Mouse (Mus musculus) cerebellum, postnatal 10 days (tissue): ENCODE data around the gene Col3a1.

Source experiments
- DNase-seq, 2 experiments: peaks; one replicate each; pipeline ENCODE4 v3.0.0; 2021; ENCODE audit warnings: mixed read lengths in 2 of 2

The Col3a1 gene

DNA sequence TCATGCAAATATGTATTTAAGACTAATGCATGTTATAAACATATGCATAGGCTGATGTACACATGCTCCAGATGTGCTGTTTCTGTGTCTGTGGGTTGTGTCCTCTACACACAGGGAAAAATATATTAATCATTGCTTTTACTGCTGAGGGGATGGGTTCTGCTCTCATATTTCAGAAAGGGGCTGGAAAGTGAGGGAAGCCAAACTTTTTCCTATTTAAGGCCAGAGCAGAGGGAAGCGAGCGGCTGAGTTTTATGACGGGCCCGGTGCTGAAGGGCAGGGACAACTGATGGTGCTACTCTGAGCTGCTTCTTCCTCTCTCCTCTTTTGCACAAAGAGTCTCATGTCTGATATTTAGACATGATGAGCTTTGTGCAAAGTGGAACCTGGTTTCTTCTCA is at the start of gene Col3a1:
Gene Col3a1 (plus strand): TSS at position 151 of the 400 bp plus-strand sequence.
- no peak for DNase-seq

DNA sequence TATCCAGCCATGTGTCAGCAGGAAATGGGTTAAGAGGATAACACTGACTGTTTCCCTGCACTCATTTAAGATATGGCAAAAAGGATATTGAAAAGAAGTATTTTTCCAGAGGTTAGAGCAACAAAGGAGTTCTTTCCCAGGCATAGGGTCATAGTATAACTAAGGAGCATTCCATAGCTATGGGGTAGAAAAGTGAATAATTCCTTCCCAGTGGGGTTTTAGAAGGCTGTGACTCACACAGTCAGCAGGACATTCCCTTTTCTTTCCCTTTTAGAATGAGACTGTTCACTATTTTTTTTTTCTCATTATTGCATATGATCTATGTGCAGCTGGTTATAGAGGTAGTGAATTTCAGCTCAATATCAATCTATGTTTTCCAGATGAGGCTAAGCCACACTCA is 41.9 kb upstream of the Col3a1 start:
- DNase-seq: no peak

DNA sequence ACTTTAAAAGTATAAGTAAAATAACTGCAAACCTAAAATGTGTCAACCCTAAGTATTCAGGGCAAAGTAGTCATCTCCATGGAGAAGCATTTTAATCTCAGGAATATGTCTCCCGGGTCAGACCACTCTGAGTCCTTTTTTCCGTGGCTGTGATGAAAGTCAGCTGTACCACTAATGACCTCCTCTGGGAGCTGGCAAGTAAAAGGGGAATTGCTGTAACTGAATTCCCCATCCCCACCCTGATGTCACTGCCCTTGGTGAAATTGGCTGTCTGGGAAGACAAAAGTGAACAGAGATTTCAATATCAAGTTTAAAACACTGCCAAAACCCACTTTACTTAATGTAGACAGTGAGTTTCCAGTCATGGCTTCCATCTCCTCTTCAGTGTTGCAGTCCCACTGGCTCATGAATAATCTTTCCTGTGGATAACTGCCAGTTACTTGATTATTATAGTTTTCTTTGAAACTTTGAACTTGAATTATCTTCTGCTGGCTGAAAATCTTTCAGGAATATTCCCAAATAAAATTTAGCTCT is 35.3 kb upstream of the Col3a1 start:
- no peak for DNase-seq

DNA sequence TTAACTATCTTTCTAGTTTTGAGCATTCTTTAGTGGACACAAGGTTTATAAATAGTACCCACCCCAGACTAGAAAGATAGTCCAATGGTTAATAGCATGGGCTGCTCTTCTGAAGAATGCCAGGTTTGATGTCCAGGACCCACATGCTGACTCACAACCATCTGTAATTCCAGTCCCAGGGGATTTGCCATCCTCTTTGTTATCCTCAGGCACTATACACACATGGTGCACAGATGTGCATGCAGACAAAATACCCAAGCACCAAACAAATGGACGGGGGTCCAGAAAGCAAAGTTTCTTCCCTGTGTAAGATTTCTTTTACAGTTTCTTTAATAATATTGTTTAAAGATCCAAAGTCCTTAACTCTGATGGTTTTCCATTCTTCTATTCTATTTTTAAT is 23.4 kb upstream of the Col3a1 start:
- DNase-seq: no peak

DNA sequence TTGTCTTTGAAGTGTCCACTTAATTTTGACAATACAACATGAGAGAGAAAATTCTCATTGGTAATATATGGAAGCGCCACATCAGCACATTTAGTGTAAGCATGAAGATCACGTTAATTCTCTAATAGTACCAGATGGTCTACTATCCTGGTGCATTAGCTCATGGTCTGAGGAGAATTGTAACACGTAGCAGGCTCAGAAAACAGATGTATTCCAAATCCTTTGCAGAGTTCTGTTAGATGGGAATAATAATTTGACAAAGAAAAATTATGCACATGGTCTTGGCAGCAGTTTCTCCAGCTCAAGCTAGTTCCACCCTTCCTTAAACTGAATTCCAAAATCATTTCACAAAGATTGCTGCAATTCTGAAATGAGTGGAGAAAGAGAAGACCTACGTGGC is 21.3 kb upstream of the Col3a1 start:
- no peak for DNase-seq

DNA sequence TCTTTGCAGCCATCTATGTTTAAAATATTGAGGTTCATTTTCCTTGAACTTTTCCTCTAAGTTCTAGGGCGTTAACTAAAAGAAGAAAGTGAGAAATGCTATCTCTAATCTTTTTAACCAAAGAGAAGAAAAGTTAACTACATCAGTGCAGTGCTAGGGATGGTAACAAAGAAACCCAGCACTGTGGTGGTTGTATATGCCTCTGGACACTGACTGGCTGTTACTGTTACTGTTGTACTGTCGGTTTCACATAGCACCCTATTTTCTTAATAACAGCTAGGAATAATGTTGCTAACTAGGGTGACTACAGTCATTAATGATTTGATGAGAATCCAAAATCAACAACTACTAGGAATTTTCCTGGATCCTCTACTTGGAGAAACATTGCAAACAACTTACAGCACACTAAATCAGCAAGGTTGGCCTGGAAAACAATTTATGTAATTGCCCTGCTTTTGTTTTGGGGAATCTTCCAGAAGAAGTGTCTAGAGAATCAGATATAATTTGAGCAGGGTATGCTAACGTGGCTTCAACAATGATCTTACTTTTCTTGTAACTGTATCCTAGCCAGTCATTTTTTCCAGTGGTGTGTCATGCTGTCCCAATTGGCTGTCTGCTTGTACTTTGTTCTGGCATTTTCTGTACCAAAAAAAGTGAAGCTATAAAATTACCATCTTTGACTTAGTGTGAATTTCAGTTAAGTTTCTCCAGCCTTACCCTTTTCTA is 11.8 kb upstream of the Col3a1 start:
- DNase-seq: no peak

DNA sequence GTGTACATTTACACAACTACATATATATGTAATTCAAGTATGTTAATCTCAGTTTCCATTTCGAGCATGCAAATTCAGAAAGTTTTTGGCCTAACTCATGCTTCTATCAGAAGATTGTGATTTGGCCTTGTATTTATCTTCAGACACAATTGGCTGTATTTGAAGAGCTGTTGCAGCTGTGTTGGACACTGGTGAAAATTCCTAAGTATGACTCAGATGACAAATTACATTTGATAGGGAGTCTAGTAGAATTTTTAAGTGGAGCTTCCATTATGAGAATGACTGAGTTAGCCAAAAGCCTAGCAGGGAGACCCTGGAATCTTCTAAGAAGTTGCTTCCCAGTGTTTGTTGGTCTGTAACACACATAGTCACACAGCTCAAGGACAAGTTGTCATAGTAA is 7.1 kb upstream of the Col3a1 start:
- DNase-seq: no peak

DNA sequence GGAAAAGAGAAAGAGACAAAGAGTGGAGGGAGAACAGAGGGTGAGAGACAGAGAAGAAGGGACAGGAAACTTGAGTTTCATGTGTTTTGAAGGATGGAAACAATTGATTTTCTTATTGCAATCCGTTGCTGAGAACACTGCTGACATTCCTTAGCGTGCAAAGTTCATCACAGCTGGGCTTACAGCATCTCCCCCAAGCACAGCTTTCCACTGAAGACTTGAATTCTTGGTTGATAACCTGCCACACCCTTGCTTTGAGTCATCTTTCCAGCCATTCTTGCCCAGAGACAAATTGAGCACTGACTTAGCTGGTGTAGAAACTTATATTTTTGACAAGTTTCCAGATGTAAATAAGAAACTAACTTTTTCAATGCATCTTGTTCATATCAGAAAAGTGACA is 2.3 kb upstream of the Col3a1 start:
- DNase-seq: no peak

DNA sequence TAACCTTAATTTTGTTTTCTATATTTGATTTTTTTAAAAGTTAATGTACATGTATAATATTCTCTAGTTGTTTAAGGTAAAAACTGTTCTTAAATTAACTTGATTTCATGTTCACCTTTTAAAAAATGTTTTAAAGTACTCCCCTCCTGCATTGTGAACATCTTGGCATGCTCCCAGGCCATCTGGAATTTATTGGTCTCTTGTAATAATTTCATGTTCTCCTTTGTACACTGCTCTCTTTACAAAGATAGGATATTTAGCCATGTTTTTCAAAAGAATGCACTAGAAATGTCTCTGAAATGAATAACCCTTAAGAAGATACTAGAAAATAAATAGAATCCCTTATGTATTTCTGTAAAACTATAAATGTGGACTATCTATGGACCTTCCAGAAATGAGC is 624 bp downstream of the Col3a1 start:
- peak; percentile 29 to 30 for DNase-seq

DNA sequence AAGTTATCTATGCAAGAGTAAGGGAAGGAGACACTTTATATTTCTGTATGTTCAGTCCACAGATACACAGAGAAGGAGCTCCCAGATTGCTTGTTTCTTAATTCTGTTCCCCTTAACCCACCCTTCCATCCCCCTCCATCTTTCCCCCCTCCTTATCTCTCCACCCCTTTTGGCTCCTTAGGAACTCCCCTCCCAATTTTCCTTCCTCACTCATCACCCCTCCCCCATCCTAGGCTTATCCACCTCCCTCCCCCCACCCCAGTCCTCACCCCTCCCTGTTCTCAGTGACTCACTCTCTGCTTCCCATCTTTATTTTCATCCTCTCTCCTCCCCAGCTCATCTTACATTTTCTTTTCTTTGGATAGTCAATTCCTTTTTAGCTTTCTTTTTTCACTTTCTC is 1.5 kb downstream of the Col3a1 start:
- peak; percentile 3 to 6 for DNase-seq

DNA sequence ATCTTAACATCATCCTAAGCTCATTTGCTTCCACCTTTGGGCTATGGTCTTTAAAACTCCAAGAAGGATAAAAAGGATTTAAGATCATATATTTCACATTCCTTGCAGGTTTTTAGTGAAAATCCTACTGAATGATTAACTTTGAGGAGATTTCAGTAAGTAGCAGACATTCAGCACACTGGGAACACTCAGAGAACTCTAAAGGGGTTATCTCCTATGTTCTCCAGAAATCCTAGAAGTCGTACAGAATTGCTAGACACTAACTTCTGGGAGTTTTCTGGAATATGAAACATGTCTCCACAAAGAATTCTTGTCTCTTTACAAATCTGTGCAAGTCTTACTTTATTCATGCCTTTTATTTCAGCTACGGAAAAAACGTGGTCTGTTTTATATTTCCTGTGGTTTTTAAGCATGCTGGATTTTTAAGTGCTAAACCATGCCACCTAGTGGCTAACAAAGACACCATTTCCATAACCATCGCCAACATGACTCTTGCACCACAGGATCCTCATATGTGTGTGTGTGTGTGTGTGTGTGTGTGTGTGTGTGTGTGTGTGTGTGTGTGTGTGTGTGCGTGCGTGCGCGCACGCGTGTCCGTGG is 2.5 kb downstream of the Col3a1 start:
- peak; percentile 38 to 63 for DNase-seq

DNA sequence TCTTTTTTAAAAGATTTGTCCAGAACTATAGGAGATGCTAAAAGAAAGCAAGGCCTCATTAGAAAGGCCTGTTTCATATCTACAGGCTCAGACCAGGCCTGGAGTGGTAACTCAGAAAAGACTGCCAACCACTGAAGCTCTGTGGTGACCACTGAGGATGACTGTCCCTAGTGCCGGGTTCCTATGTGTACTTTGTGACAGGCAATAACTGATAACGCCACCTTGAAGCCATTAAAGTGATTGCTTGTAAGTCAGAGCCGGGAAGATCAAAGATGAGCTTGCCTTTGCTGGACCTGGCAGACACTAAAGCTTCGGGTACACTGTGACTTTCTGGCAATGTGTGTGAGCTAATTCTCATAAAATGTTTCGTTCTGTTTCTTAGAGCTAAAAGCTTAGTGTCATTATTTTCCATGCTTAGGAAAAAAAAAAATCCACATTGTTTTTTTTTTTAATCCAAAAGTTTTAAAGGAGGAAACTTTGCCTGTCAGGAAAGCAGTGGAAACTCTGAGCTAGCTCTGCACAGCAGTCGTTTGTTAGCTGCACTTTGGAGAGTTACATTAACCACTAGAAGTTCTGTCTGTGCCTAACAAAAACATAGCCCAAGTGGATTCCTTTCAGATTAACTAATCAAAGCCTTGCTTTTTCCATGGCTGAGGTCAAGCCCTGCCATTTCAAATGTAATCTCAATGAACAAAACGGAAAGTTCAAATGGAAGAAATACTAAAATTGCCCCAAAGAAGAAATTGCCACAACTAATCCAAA is 4.6 kb downstream of the Col3a1 start:
- DNase-seq: no peak

DNA sequence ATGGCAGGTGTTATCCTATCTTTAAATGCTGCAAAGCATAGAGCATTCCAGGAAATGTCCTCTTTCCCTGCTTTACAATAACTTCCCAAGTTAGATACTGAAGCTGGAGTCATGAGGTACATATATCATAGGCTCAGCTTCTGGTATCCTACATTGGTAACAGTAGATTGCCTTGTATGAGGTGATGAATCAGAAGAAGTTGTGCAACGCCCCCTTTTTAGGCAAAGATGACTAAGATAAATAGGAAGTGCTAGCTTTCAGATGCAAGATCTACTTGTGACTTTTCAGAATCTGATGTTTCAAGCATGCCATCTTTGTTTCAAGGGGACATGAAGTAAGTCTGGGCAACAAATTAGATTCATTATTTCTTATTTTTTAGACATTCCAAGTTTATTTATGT is 6.9 kb downstream of the Col3a1 start:
- DNase-seq: no peak

DNA sequence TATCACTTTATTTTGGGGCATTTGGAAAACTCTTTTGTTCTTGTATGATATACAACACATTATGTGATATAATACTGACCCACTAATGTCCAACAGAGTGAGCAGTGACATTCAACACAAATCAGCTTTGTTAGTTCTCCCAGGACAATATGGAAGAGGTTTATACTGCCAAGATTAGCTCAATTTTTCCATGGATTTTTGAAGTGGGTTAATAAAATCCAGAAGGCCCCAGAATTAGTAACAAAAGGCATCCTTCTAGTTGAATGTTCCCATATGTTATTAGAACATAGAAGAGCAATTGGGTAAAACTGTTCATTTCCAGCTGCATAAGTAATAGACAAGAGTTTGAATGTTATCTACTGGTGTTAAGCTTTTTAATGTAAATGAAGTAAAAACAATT is 9.5 kb downstream of the Col3a1 start:
- DNase-seq: no peak

DNA sequence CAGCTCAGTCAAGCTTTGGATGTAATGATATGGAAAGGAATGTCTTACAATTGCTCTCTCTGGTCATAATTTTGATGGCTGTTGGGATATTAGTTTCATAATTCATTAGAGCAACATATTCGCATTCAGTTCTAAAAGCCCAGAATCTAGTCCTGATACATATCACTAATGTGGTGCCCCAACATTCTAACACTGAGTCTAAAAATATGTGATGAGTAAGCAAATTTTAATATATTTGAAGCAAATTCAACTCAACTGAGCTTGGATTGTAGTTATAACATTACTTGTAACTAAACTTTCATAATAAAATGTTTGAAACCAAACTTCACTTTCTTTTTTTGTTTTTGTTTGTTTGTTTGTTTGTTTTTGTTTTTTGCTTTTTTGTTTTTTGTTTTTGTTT is 17.8 kb downstream of the Col3a1 start:
- no peak for DNase-seq

DNA sequence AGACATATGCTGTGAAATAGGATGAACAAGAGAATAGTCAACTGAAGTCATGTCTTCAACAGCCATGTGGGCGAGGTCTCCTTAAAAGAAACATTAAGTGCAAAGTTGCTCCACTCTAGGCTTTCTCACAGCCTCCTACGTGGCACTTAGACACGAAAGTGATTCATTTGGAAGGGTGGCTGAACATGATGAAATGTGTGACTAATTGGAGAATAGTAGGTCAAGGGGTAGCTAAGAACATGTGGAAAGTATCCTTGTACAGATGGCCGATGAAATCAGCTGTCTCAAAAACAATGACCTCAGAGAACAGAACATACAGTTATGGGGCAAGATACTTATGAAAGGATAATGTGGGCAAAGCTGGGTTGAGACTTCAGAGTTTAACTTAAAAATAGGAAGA is 44.6 kb downstream of the Col3a1 start:
- DNase-seq: no peak

DNA sequence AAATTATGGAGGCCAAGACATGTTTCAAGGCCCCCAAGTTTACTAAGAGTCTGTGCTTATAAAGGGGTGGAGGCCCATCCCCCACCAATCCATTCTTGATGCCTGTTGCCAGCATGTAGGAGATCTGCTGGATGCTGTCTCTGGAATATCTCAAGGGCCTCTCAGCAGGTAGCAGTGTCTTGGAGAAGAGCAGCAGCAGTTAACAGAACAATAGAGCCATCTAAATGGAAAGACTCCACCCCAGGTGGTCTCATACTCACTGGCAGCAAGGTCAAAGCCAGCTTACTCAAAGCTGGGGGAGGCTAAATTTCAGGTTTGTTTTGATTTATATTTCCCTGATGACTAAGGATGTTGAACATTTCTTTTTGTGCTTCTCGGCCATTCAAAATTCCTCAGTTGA is 46.7 kb downstream of the Col3a1 start:
- no peak for DNase-seq

DNA sequence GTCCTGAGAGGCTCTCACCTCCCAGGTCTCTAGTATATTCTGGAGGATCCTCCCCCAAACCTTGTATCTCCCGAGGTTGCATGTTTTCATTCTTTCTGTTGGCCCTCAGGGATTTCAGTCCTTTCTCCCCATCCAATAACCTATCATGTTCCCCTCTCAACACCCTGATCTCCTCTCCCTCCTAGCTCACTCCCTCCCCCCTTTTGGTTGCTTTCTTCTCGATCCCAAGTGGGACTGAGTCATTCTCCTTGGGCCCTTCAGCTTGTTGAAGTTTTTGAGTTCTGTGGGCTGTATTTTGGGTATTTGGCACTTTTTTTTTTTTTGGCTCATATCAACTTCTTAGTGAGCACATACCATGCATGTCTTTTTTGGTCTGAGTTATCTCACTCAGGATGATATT is 47.8 kb downstream of the Col3a1 start:
- no peak for DNase-seq

DNA sequence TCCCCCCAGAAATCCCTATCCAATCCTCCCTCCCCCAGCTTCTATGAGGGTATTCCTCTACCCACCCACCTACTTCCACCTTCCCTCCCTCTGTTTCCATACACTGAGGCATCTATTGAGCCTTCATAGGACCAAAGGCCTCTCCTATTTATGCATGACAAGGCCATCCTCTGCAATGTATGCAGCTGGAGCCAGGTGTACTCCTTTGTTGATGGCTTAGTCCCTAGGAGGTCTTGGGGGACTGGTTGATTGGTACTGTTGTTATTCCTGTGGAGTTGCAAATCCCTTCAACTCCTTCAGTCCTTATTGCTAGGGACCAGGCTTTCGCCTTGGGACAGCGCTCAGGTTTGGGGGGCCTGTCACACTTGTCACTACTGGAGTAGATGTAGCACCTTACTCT is 48.3 kb downstream of the Col3a1 start:
- DNase-seq: no peak

DNA sequence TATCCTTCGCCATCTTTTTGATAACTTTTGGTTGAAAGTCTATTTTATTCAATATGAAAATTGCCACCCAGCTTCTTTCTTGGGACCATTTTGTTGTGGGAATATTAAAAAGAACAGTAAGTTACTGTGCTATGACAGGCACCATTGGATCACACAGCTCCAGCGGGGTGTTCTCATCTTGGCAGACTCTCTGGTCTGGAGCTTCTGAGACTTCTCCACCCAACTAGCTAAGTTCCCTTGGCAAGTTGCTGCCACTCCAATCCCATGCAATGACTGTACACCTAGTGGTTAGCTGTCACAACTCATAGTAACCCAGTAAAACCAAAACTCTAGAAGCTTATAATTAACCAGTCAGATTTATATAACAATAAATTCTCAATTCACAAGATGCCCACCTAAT is 51.9 kb downstream of the Col3a1 start:
- no peak for DNase-seq

DNA sequence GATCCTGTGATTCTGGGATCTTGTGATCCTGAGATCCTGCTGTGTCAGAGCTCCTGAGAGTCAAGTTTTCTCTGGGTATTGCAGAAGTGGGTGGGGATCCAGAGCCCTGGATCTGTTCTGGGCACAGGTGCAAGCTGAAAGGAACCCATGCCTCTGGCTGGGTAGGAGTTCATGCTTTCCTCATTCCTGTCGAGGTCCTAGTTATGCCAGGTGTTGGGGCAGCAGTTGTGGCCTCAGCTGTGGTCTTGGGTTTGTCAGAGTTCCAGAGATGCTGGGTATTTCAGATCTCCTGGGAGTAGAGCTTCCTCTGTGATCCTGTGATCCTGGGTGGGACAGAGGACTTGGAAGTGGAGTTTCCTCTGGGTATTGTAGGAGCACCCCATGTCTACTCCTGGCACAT is 54.1 kb downstream of the Col3a1 start:
- no peak for DNase-seq

DNA sequence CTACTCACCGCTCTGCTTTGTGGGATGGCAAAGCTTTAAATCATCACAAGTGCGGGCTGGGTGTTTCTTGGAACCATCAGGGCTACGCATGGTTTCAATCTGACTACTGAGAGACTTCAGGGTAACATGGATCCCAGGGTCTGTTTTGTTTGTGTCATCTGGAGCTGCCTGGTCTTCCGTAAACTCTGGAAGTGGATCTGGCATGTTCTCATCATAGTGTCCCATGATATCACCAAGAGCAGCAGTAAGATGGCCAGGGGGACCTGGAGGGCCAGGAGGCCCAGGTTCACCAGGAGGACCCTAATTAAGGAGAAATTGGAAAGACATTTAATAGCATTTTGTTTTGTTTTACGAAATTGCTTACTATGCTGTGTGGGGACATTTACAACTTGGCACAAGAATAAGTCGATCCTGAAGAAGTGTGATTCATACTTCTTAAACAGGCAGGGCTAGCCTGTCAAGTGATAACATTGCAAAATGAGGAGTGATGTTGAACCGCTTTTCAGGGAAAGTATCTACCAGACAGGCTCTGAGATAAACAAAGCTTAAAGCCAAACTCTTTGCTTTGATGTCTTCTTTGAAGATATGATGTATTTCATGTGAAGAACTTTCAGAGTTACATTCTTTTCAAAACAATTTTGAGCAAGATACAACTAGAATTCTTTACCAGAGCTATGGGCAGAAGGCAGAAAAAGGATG is 68.8 kb downstream of the Col3a1 start:
- DNase-seq: no peak

DNA sequence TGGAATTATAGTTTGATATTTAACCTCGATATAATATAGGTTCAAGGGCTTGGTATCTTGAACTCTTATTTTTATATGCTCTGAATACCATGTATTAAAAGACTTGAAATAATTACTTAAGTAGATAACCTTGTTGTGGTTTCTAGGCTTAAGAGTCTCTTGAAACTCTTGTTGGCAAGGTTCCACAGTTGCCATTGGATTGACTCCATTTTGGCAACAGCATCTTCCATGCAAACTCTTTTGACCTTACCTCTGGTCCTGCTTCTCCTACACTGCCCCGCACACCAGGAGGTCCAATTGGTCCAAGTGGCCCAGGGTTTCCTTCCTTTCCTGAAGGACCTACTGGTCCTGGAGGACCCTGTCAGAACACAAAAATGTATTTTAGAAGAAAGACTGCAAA is 70.5 kb downstream of the Col3a1 start:
- peak; percentile 2 to 10 for DNase-seq
